11 mouse cellular contexts compared by ENCODE assay signal in genomic region chr2:92496681-92497080, GRCm38 (mm10). TPM values are rescaled to one million over a fixed set of nuclear protein-coding genes. Genes with fewer than 3 reads are reported as not detected.
DNase-seq lines count a peak whose midpoint lies in the region; ATAC-seq and TF ChIP-seq lines count a peak whose summit lies in the region.
"Had no signal": no experiment of that assay in that cellular context is flagged by ENCODE, and none has a peak within 500 bp of the region (broad histone marks: within the 10 kb centered on the region; RNA-seq: fewer than 3 reads in every experiment).

No protein-coding gene starts in this region.

- no peak for TF ChIP-seq POLR2A in heart, adult 2 months (IDR thresholded peaks at IDR 0.05; ENCODE audit: insufficient read depth, low read depth, low read length)

- ATAC-seq in heart, embryonic 12.5 days (ENCODE audit: insufficient number of reproducible peaks, low FRiP score) = no peak
- no peak for ATAC-seq in hindbrain, embryonic 12.5 days (ENCODE audit: low FRiP score)
- ATAC-seq in midbrain, embryonic 15.5 days (replicated peaks) = no peak

- TF ChIP-seq EP300 in heart, adult 2 months (IDR thresholded peaks at IDR 0.05; ENCODE audit: insufficient read depth, low read depth, low read length) = no peak

- intact Hi-C loops in heart, adult 2 months (cut with DNase I) = no loop called here

- H3K36me3 ChIP-seq in heart, adult 2 months (ENCODE audit: control insufficient read depth, insufficient read depth, low read length) = no peaks in the 10 kb centered on the region
- no peaks in the 10 kb centered on the region for H3K36me3 ChIP-seq in heart, embryonic 12.5 days
- no peaks in the 10 kb centered on the region for H3K36me3 ChIP-seq in hindbrain, embryonic 12.5 days
- H3K36me3 ChIP-seq in midbrain, embryonic 15.5 days (replicated peaks) = no peaks in the 10 kb centered on the region
- H3K36me3 ChIP-seq: liver, embryonic 13.5 days had no signal

- DNase-seq in heart, adult 2 months = peak; percentile 45 to 53
- DNase-seq in fat pad, adult 2 months (ENCODE audit: extremely low read depth, low read depth, low spot score) = peak; percentile 77
- DNase-seq in urinary bladder, postnatal 4 days (ENCODE audit: low spot score in 2 of 2) = no peak
- no peak for DNase-seq in c-Kit-positive CD71-positive TER-119-positive erythroid progenitor cells, embryonic 14.5 days (ENCODE audit: low spot score)
- DNase-seq: gastrocnemius, adult 2 months; kidney, adult 8-10 months; liver, embryonic 13.5 days; right cerebral cortex, postnatal 14 days had no signal

- 18% methylated on average over 10 of the region's 10 CpGs for WGBS in heart, adult 2 months
- 33% methylated on average over 10 of the region's 10 CpGs for WGBS in heart, embryonic 12.5 days
- 42% methylated on average over 10 of the region's 10 CpGs for WGBS in hindbrain, embryonic 12.5 days
- WGBS in midbrain, embryonic 15.5 days = 33% methylated on average over 10 of the region's 10 CpGs

- H3K4me2 ChIP-seq in heart, embryonic 12.5 days = no peak overlapping the region
- H3K4me2 ChIP-seq in hindbrain, embryonic 12.5 days (replicated peaks) = no peak overlapping the region
- H3K4me2 ChIP-seq in midbrain, embryonic 15.5 days = no peak overlapping the region
- H3K4me2 ChIP-seq: liver, embryonic 13.5 days had no signal

- no peak for TF ChIP-seq CTCF in heart, adult 2 months (IDR thresholded peaks at IDR 0.05)

- H3K9ac ChIP-seq in heart, adult 2 months (ENCODE audit: low read depth, low read length) = no peak overlapping the region
- H3K9ac ChIP-seq in heart, embryonic 12.5 days = no peak overlapping the region
- 0 out of 2 replicates have a peak overlapping the region, but pooled peaks have one; percentile 5 for H3K9ac ChIP-seq in hindbrain, embryonic 12.5 days
- H3K9ac ChIP-seq in midbrain, embryonic 15.5 days = no peak overlapping the region
- H3K9ac ChIP-seq: liver, embryonic 13.5 days had no signal

- H3K27ac ChIP-seq in heart, adult 2 months = no peak overlapping the region
- no peak overlapping the region for H3K27ac ChIP-seq in heart, embryonic 12.5 days (ENCODE audit: poor library complexity, severe bottlenecking)
- no peak overlapping the region for H3K27ac ChIP-seq in hindbrain, embryonic 12.5 days
- peak overlapping the region; percentile 56 for H3K27ac ChIP-seq in midbrain, embryonic 15.5 days
- H3K27ac ChIP-seq: gastrocnemius, adult 2 months; liver, embryonic 13.5 days had no signal

- H3K27me3 ChIP-seq in heart, adult 2 months (ENCODE audit: control insufficient read depth, insufficient read depth, low read length) = no peaks in the 10 kb centered on the region
- H3K27me3 ChIP-seq in heart, embryonic 12.5 days (replicated peaks) = peaks cover 21% of the 10 kb centered on the region
- peaks cover 21% of the 10 kb centered on the region for H3K27me3 ChIP-seq in hindbrain, embryonic 12.5 days
- no peaks in the 10 kb centered on the region for H3K27me3 ChIP-seq in midbrain, embryonic 15.5 days (replicated peaks)

- no peaks in the 10 kb centered on the region for H3K9me3 ChIP-seq in heart, embryonic 12.5 days (replicated peaks)
- no peaks in the 10 kb centered on the region for H3K9me3 ChIP-seq in hindbrain, embryonic 12.5 days (replicated peaks)
- H3K9me3 ChIP-seq in midbrain, embryonic 15.5 days = no peaks in the 10 kb centered on the region
- H3K9me3 ChIP-seq: liver, embryonic 13.5 days had no signal

- no peaks in the 10 kb centered on the region for H3K79me2 ChIP-seq in heart, adult 2 months (replicated peaks; ENCODE audit: control insufficient read depth, insufficient read depth, low read length)

- H3K4me3 ChIP-seq in heart, adult 2 months = no peak overlapping the region
- no peak overlapping the region for H3K4me3 ChIP-seq in heart, embryonic 12.5 days
- no peak overlapping the region for H3K4me3 ChIP-seq in hindbrain, embryonic 12.5 days
- no peak overlapping the region for H3K4me3 ChIP-seq in midbrain, embryonic 15.5 days
- H3K4me3 ChIP-seq: gastrocnemius, adult 2 months; liver, embryonic 13.5 days had no signal

- H3K4me1 ChIP-seq in heart, adult 2 months (ENCODE audit: control insufficient read depth, insufficient read depth, low read length) = 0 out of 2 replicates have a peak, but pooled peaks cover 1% of the 10 kb centered on the region
- H3K4me1 ChIP-seq in heart, embryonic 12.5 days (replicated peaks) = peaks cover 16% of the 10 kb centered on the region
- H3K4me1 ChIP-seq in hindbrain, embryonic 12.5 days = peaks cover 35% of the 10 kb centered on the region
- peaks cover 74% of the 10 kb centered on the region for H3K4me1 ChIP-seq in midbrain, embryonic 15.5 days
- H3K4me1 ChIP-seq: liver, embryonic 13.5 days had no signal

RNA-seq across cellular contexts. Expression of gene Slc35c1, which starts 36.3 kb away (rescaled TPM):
- 1 to 10 TPM; 5.6 to 6.2 TPM for total RNA-seq in heart, adult 2 months (2021)
- 10.9 and 12.9 TPM in 2 replicates for polyA plus RNA-seq in heart, adult 2 months (2012; rRNA removed)
- 10.1 and 10.6 TPM in 2 replicates for polyA plus RNA-seq in heart, embryonic 12.5 days (2016; fragmentation: Nextera tagmentation; extraction: Ambion mirVana)
- 11.9 and 12.5 TPM in 2 replicates for polyA plus RNA-seq in hindbrain, embryonic 12.5 days (2016; fragmentation: Nextera tagmentation; extraction: Ambion mirVana)
- polyA plus RNA-seq in midbrain, embryonic 15.5 days (2015; fragmentation: Nextera tagmentation; extraction: Ambion mirVana) = 14.4 and 17.4 TPM in 2 replicates

Comparison
In these comparisons a context has a peak if more than half of its experiments do, and no peak if none do; other contexts are left out.
1. DNase-seq: peak in heart, adult 2 months (2 of 2) and fat pad, adult 2 months (single experiment); none in urinary bladder, postnatal 4 days (0 of 2) and c-Kit-positive CD71-positive TER-119-positive erythroid progenitor cells, embryonic 14.5 days (single experiment).